Mouse (Mus musculus) naive thymus-derived CD4-positive, alpha-beta T cell, adult 2 months (primary cell): ENCODE measurements around the gene Fos.
A peak's percentile ranks its signal among the peaks of the same experiment; 100 is the strongest.

Experiments
- DNase-seq: peaks from one replicate; pipeline ENCODE4 v3.0.0-alpha.2; 2011; ENCODE audit warnings: low read depth

The Fos gene

DNA sequence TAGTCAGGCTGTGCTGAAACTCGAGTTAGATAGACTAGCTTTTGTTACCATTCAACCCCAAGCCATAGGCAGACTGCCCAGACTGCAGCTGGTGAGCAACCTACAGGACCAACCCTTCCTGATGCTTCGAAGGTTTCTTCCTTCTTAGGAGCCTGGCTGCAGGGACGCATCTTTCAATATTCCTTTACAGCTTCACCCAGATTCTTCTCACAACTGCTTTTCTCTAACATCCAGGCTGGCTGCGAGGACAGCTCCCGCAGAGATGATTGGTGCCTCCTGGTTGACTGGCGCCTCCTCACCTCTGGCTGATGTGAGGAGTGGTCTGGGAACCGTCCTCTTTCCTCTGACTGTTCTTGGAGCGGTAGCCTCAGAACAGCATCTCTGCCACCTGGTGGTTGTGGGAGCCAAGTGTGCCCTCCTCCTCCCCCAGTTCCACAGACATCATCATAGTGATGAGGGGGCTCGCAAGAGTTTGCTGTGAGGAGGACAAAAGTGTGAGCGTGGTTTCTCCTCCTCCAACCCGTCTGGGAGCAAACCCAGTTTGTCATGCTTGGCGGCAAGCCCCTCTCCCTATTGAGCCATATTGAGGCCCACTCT is 14.0 kb downstream of the Fos start:
- peak; percentile 82 for DNase-seq

DNA sequence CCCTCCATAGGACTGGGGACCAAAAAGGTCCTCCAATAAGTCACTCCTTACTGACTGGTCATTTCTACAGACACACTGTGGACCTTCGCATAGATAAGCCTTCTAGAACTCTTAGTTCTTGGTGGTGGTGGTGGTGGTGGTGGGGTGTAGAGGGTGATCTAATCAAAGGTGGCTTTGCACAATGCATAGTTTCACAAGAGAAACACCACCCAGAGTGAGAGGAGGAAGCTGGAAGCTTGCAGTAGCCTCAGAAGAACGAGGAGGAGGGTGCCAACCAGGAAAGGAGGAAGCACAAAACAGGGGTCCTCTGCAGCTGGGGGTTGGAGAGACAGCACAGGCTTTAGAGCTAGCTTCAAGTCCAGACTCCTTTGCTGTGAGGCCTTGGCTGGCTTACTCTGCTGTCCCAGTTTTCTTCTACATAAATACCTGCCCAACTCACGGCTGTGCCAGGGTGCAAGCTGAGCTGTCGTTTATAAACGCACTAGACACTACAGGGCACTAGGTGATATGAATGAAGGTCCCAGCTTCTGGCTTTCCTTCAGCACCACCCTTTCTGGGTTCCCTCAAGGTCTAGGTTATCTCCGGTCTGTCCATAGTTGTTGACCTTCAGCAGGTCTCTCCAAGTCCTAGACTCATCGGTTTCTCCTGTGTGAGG is 15.7 kb downstream of the Fos start:
- no peak for DNase-seq

DNA sequence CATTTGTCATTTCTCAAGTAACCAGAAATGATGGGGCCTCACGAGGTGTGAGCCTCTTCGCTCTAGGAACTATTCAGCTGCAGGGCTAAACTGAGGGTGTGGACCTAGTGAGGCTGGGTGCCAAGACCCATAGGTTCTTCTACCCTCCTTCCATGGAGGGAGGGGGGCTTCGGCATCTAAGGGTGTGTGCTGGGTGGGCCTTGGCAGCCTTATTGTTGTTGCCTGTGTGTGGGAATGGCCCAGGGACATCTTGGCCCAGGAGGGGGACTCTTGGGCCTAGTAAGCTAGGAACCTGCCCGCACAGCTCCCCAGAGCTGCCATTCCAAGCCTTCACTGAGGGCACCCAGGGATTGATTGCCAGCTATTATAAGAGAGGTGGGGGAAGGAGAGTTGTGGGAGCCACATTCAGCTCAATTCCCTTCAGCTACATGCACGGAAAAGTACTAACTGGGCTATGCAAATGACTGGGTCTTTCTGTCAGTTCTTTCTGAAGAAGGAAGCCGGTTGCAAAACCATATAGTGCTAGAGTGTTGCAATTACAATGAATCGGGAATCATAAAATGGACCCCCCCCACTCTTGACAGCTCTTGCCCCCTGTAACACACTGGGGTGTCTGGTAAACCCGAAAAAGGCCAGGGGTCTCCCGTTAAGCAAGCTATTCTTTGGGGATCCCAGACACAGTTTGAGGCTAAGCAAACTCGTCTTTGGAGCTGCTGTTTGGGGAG is 16.6 kb downstream of the Fos start:
- DNase-seq = no peak

GRCm38 (mm10) chr12:85490991-85491390 is 17.3 kb downstream of the Fos start:
- DNase-seq = no peak

- DNase-seq = peak; percentile 88
These were observed 18.5 kb downstream of the Fos start for GRCm38 (mm10) chr12:85492084-85492645.

- DNase-seq = no peak
These were observed 22.6 kb downstream of the Fos start for GRCm38 (mm10) chr12:85496336-85496735.

- DNase-seq = peak; percentile 91
These were observed 23.1 kb downstream of the Fos start for GRCm38 (mm10) chr12:85496755-85497154.

- DNase-seq = no peak
These were observed 23.8 kb downstream of the Fos start for GRCm38 (mm10) chr12:85497310-85498135.

- DNase-seq = no peak
These were observed 25.3 kb downstream of the Fos start for GRCm38 (mm10) chr12:85499001-85499400.

GRCm38 (mm10) chr12:85502682-85503081 is 29.0 kb downstream of the Fos start:
- DNase-seq = no peak

- no peak for DNase-seq
These were observed 34.5 kb downstream of the Fos start for GRCm38 (mm10) chr12:85508235-85508634.

GRCm38 (mm10) chr12:85510013-85510412 is 36.3 kb downstream of the Fos start:
- no peak for DNase-seq

DNA sequence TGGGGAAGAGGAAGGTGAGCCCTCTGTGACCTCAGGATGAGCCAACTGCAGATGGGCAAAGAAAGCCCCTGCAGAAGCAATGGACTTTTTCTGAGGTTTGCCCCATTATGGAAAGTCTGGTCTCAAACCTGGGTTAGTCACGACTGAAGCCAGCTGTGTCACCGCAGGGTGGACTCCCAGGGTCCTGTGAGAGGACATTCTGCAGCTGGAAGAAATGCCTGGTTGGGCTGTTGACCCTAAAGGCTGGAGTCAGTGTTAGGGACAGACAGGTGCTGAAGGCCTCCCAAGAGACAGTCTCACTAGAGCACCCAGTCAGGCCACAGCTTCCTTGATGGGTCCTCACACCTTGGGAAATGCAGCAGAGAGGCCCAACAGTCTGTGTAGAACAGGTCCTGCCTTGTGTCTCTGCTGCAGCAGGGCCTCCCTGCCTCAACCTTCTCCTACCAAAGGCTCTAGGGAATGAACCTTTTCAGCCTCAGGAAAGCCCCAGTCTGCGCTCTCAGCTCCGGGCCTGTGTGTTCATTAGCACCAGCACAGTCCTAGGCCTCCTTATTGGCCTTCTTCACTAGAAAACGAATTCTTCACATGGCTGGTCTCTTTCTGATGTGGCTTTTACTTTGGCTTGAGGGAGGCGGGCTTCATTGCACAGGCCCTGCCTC is 40.2 kb downstream of the Fos start:
- DNase-seq = no peak

GRCm38 (mm10) chr12:85514958-85515357 is 41.3 kb downstream of the Fos start:
- DNase-seq = no peak

GRCm38 (mm10) chr12:85515865-85516264 is 42.2 kb downstream of the Fos start:
- DNase-seq = no peak

DNA sequence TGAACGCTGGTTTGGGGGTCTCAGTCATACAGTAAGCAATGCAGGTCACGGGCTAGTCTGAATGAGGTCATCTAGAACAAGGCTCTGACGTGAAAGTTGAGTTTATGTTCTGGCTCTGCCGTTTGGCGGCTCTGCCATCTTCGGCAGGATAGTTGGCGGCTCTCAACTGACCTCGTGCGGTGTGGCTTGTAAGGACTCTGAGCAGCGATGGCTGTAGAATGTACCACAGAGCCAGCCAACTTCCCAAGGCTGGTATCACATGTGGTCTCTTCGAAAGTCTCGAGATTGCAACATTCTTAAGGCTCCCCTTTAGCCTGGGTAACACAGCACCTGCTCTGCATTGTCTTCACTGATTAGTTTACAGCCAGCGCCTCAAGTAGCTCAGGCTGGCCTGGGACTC is 43.6 kb downstream of the Fos start:
- no peak for DNase-seq

DNA sequence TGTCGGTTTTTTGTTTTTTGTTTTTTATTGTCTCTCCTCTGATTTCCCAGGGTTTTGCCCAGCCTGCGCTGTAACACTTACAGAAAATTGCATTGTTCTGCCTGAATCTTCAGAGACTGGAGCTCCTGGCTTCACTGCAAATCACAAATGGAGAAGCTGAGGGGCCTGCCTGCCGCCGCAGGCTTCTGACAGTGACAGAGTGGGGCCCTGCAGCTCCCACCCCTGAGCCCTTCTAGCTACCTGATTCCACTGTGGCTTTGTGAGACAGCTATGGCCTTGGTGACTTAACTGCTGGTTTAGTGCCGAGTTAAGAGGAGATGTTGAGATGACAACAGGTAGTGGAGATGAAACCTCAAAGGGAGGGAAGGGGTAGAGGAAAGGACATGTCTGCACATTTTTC is 44.3 kb downstream of the Fos start:
- no peak for DNase-seq

DNA sequence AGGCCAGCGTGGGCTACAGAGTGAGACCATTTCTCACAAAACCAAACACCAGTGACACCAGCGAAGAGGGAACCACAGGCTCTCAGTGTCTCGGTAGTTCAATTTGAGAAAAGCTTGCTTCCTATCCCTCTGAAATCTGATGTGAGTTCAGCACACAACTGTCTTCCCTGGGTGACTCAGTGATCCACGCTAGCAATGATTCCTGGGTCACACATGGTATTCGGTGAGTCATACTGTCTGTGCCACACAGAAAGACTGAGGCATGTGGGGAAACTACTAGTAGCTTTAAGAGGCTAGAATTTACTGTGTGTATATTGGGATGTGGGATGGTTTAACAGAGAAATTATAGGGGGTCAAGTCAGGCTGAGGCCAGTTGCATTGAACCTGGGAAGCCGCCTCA is 45.9 kb downstream of the Fos start:
- DNase-seq = no peak

- no peak for DNase-seq
These were observed 47.4 kb downstream of the Fos start for GRCm38 (mm10) chr12:85521101-85521500.

GRCm38 (mm10) chr12:85521673-85522072 is 48.0 kb downstream of the Fos start:
- no peak for DNase-seq

DNA sequence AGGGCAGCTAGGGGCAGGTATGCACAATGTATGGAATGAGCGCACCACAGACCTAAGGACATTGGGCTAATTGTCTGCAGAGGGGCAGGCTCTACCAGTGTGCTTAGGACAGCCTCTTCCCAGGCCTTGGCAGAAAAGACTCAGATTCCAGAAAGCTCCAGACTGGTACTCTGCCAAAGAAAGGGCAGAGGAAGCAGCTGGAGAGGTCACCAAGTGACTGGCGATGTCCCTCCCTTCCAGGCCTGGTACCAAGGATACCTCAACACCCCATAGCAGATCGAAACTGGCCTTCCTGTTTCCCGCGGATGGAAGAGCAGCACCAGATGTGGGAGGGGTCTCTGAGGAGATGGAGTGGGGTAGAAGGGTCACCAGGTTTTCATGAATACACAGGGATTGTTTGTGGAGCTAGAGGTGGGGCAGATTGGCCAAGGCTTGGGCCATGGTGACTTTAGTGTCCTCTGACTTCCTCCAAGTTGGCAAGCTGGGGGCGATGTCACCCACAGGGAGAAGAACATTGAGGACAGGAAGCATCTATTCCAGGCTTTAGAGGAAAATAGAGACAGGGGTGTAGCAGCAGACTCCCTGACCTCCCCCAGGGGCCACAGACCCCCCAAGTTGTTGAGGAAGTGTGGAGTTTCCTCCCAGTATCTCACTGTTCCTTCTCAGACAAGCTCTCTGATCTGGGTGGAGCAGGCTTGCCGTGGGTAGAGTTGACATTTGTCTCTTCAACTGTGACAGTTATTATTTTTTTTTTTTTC is 49.1 kb downstream of the Fos start:
- DNase-seq = no peak
